Mouse (Mus musculus): ENCODE data around the gene Pid1.

DNA sequence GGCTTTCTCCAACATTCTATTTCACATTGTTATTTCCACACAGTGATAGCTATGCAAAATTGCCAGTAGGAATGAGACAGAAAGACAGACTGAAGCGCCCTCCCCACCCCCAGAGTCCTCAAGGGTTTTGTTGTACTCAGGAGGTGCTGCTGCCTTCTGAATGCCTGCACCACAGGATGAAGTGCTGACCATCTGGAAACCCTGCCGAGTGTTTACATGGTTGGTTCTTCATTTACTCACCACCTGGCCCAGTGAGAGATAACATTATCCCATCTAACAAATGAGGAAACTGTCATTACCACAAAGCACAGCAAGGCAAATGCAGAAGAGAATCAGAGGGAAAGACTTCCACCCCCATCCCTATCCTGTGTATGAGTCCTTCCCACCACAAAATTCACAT, 146.2 kb downstream of the Pid1 start:
- TF ChIP-seq CTCF (IDR thresholded peaks at IDR 0.05; ENCODE audit: low read depth) (no peak), EP300 (IDR thresholded peaks at IDR 0.05; ENCODE audit: low read depth) (no peak)
